Mouse (Mus musculus) large intestine, adult 2 months (tissue): Measurements from ENCODE around the gene H2afv. TPM values are rescaled to one million over a fixed set of nuclear protein-coding genes. Genes with fewer than 3 reads are reported as not detected.

Source experiments
- DNase-seq: peaks from one replicate; pipeline ENCODE4 v3.0.0-alpha.2; 2012; ENCODE audit warnings: low read depth, low spot score
- WGBS: fragments of 180-500 bp; shearing (Covaris S2); methylation state at CpG from one replicate; pipeline ENCODE4 v1.1.7; 2018; 5-methylcytosine and 5-hydroxymethylcytosine counted together
- polyA plus RNA-seq: library from polyadenylated mRNA; depleted of rRNA; stranded (reverse); fragments of >200 nt; gene quantifications from 2 replicates; pipeline ENCODE4 v1.2.3, GENCODE M21; 2012; rRNA removed

Gene H2afv
- 117 and 133 TPM in 2 replicates for polyA plus RNA-seq

- peak; percentile 97 for DNase-seq
- WGBS = under 1% methylated on average over 79 of the region's 80 CpGs
Observed at GRCm38 (mm10) chr11:6444077-6444853, at the start of gene H2afv. TSS of gene H2afv (minus strand) at chr11:6444443.

- 35% methylated on average over 6 of the region's 6 CpGs for WGBS
- no peak for DNase-seq
Observed at GRCm38 (mm10) chr11:6489691-6490503, 45.7 kb upstream of the H2afv start.

DNA sequence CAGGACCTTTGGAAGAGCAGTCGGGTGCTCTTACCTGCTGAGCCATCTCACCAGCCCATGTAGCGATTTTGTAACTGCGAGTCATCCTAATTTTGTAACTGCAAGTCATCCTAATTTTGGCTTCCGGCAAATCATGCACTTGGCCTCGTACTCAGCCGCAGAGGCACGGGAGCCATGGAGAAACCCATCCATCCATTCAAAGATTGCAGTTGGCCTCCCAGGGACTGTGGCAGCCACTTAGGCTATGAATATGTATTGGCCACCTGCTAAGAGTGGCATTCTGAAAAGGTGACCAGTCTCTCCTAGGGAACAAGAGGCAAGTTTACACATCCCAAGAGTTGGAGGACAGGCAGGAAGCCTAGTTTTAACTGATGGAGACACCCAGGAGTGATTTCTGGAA is 45.0 kb upstream of the H2afv start:
- no peak for DNase-seq
- WGBS = 96% methylated on average over 7 of the region's 7 CpGs

DNA sequence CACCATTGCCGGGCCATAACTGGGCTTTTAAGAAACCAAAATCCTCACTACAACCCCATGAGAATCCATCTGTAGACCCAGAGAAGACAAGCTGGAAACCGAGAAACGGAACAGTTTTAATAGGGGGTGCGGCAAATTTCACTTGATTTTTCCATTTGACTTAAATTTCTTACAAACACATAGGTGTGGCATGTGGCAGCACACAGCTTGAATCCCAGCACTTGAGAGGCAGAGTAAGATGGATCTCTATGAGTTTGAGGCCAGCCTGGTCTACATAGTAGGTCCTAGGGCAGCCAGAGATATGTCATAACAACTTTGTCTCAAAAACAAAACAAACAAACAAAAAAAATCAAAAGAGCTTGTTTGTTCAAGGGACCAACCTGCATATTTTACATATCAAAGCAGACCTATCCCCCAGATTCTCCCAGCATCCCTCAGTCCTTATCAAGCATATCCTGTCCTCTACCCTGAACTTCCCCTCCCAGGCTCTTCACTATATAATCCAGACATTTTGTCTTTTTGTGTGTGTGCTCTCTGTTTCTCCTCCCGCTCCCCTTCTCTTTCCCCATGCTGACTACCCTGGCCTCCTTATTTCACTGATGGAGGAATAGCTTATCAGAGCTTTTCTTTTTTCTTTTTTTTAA is 43.9 kb upstream of the H2afv start:
- WGBS = 95% methylated on average over 5 of the region's 5 CpGs
- DNase-seq = no peak

DNA sequence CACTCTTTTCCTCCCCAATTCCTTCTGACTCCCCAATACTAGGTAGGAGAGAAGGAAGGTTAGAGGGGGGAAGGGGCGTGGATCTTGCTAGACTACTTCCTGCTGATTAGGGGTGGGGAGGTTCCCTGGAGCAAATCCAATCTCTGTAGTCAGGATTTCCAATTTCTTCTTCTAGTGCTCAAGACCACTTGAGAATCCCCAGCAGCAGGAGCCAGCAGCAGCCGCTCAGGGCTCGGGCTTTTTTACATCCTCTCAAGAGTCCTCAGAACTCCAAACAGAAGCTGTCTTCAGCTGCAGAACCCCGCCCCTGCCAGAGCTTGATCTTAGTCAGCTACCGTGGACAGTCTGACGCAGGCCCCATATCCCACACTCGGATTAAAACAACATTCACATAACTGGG is 43.3 kb upstream of the H2afv start:
- WGBS = 53% methylated on average over 7 of the region's 7 CpGs
- no peak for DNase-seq

GRCm38 (mm10) chr11:6486916-6487315 is 42.7 kb upstream of the H2afv start:
- no peak for DNase-seq
- WGBS = 65% methylated on average over 6 of the region's 6 CpGs

DNA sequence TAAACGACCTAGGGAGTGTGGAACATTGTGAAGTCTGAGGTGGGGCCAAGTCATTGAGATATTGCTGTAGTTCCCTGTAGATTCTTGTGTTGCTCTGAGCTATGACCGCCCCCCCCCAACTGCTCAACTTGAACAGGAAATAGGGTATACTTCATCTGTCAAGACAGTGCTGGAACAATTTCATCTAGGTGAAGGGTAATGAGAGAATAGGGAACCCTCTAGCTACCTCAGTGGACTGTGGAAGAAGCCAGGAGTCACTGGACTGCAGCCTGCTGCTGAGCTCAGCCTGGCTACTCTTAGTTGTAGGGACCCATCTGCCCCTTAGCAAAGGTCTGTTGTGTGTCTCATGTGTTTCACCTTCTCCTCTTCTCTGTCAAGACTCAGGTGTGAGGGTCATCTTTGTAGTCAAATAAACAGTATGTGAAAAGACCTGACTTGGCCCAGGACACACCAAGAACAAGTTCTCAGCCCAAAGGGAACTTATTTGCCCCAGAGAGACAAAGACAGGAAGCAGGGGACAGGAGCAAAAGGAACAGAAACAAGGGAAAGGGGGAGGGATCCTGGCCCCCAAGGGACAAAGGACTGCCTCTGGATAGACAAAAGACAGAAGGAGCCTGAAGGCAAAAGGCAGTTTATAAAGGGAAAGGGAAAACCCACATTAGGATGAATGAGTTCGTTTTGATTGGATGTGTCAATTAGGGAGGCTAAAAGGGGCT is 40.2 kb upstream of the H2afv start:
- no peak for DNase-seq
- 44% methylated on average over 3 of the region's 3 CpGs for WGBS

GRCm38 (mm10) chr11:6483103-6483502 is 38.9 kb upstream of the H2afv start:
- no peak for DNase-seq
- WGBS = 87% methylated on average over 2 of the region's 2 CpGs

DNA sequence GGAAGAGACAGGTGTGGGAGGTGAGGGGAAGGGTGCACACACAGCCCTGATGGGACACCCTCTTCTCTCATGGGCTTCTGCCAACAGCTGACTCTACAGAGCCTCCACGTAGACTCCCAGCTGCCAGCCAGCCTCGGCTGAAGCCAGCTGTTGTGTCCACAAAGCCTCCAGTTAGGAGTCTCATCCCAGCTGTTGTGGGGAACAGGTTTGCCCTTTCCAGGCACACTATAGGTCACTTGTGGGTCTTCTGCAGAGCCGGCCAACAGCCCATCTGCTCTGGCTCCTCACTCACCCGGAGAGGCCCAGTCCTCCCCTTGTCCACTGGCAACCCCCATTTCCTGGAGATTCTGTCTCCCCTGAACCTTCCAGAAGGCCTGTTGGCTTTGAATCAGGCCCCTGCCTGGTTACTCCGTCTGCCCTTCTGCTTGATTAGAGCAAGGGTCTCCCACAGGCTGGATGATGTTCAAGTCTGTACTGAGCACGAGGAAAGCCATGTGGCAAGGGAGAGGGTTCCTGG is 37.5 kb upstream of the H2afv start:
- WGBS = 62% methylated on average over 6 of the region's 6 CpGs
- no peak for DNase-seq

DNA sequence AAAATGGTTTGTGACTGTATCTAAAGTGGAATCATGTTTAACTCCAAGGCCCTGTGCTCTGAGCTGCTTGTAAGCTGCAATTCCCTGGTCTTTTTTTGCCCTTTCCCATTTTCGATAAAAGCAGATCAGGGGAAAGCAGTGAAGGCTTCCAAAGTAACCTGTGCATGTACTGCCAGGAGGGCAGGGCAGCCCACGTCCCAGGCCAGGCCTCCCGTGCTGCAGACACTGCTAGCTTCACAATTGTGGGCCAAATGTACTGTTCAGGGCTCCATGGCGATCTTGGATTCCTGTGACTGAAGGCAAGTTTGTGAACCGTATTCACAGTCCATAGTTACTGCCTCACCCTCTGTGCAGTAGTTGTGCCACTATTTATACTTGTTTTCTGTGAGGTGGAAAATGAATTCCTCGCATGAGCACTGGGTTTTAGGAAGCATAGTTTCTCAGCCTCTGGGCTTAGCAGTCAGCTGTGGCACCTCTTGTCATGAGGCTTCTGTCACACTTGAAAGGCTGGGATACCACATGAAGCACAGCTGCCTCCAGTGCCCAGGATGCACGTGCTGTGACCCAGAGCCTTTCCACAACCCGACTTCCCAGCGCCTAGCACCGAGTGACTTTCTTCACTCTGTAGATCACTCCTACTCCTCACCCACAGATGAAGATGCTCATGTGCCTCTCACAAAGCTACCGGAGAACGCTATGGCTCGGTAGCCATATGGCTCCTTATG is 36.6 kb upstream of the H2afv start:
- WGBS = 85% methylated on average over 13 of the region's 13 CpGs
- no peak for DNase-seq

GRCm38 (mm10) chr11:6480191-6480590 is 35.9 kb upstream of the H2afv start:
- DNase-seq = no peak
- WGBS = 82% methylated on average over 7 of the region's 7 CpGs

GRCm38 (mm10) chr11:6479231-6479630 is 35.0 kb upstream of the H2afv start:
- no peak for DNase-seq
- WGBS = 84% methylated on average over 2 of the region's 2 CpGs

DNA sequence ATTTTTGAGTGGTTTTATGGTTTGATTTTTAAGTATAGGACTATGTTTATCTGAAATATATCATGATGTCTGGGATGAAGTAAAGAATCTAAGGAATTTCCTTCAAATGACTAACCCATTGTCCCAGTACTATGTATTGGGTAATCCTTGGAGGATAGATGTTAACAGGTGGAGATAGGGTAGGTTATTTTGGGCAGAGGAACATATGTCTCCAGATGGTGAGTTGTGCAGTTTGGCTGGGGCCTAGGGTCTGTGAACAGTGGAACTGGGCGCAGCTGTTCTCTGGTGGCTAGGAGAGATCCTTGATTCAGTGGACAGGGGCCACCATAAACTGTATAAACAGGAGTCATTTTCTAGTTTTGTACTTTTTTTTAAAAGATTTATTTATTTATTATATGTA is 33.1 kb upstream of the H2afv start:
- 92% methylated on average over 1 of the region's 1 CpGs for WGBS
- no peak for DNase-seq

GRCm38 (mm10) chr11:6476876-6477275 is 32.6 kb upstream of the H2afv start:
- 72% methylated on average over 6 of the region's 6 CpGs for WGBS

GRCm38 (mm10) chr11:6475867-6476484 is 31.7 kb upstream of the H2afv start, which contains the start of gene Purb:
TSS of gene Purb (minus strand) at chr11:6475917.
- 2% methylated on average over 68 of the region's 76 CpGs for WGBS
- DNase-seq = no peak

More at GRCm38 (mm10) chr11:6476876-6477275, 32.6 kb upstream of the H2afv start:
- DNase-seq = no peak

DNA sequence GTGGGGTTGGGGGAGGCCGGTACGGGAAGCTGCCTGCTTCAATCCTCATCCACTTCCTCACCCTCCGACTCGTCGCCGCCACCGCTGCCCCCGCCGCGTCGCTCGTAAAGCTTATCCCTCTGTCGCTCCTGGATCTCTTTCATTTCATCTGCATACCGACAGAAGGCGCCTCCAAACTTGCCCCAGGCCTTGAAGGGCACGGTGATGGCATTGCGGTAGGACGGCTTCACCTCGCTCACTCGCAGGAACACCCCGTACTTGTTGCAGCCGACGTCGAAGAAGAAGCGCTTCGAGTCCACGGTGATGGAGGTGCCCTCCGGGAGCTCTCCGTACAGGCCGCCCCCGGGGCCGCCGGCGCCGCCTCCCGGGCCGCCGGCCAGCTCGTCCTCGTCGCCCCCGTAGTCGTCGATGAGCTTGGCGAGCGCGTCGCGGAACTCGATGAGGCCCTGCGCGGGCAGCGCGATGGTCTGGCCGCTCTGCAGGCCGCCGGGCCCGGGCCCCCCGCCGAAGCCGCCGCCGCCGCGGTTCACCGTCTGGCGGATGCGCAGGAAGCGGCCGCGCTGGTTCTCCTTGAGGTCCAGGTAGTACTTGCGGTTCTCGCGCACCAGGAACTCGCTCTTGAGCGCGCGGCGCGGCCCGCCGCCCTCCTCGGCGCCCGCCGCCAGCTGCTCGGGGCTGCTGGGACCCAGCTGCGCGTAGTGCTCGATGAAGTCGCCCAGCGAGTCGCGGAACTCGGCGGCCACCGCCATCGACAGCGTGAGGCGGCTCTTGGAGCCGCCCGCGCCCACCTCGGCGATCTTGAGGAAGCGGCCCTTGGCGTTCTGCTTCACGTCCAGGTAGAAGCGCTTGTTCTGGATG is 30.9 kb upstream of the H2afv start:
- DNase-seq = no peak
- under 1% methylated on average over 109 of the region's 109 CpGs for WGBS

DNA sequence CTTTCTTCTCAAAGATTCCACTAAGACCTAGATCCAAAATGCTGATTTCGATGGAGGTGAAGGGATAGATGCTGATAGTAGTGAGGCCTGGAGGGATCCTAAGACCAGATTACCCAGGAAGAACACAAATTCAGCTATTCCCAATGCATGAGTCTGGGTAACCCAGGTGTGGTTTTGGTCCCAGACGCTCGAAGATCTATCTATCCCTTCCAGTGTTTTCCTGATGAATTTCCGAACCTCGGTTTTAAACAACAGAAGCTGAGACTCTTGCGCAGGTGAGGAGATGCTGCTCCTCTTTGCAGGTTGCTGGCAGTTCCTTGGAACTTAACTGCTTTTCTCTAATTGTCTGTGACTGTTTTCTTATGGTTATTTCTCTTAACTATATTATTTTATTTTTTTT is 30.1 kb upstream of the H2afv start:
- whole genome bisulfite sequencing = 6% methylated on average over 6 of the region's 6 CpGs
- no peak for DNase-seq

DNA sequence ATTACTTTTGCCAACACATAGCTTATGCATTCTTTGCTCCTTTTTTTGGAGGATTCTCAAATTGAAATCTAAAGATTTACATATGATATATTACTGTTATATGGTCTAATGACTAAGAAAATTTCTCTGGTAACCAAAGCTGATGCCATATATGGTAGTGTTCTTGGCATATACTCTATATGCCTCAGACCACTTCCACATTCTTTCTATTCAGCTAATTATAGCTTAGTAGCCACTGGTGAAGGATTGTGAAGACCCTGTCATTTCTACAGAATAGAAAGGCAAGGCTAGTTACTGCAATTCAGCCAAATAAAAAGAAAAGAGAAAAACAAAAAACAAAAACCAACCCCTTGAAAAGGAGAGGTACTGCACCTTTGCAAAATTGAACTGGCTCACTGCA is 27.8 kb upstream of the H2afv start:
- no peak for DNase-seq
